Mouse (Mus musculus) stomach, embryonic 16.5 days (tissue): ENCODE measurements around the gene Sh3pxd2a. TPM values are rescaled to one million over a fixed set of nuclear protein-coding genes. Genes with fewer than 3 reads are reported as not detected.

ENCODE experiments used
- ATAC-seq: fragments of 200-750 bp; cut with Nextera tagmentation; 2 replicates; pipeline ENCODE4 v1.8.0; 2017; ENCODE audit warnings: moderate number of reproducible peaks, moderate TSS enrichment; ENCODE audit not compliant: insufficient read depth, low FRiP score
- H3K27ac ChIP-seq: fragments of 300-500 bp; sonication (generic); 2 replicates; pipeline ENCODE4 v1.5.1; 2014; ENCODE audit warnings: low read length
- H3K27me3 ChIP-seq: fragments of 300-500 bp; sonication (generic); 2 replicates; pipeline ENCODE4 v1.6.1; 2014; ENCODE audit warnings: low read length, control low read depth, mixed read lengths; ENCODE audit not compliant: control insufficient read depth, insufficient read depth
- H3K36me3 ChIP-seq: fragments of 300-500 bp; sonication (generic); 2 replicates; pipeline ENCODE4 v1.6.1; 2014; ENCODE audit warnings: low read length; ENCODE audit not compliant: control insufficient read depth, insufficient read depth
- H3K4me1 ChIP-seq: fragments of 300-500 bp; sonication (generic); 2 replicates; pipeline ENCODE4 v1.6.1; 2014; ENCODE audit warnings: low read length, control low read depth, mixed read lengths; ENCODE audit not compliant: control insufficient read depth, insufficient read depth
- H3K4me2 ChIP-seq: fragments of 300-500 bp; sonication (generic); 2 replicates; pipeline ENCODE4 v1.6.1; 2014; ENCODE audit warnings: low read depth, low read length, mixed read lengths
- H3K4me3 ChIP-seq: fragments of 300-500 bp; sonication (generic); replicated peaks from 2 replicates; pipeline ENCODE4 v1.5.1; 2014; ENCODE audit warnings: mild to moderate bottlenecking, low read length
- H3K9ac ChIP-seq: fragments of 300-500 bp; sonication (generic); 2 replicates; pipeline ENCODE4 v1.6.1; 2014; ENCODE audit warnings: low read length
- H3K9me3 ChIP-seq: fragments of 300-500 bp; sonication (generic); replicated peaks from 2 replicates; pipeline ENCODE4 v1.6.1; 2016; ENCODE audit warnings: low read length, control low read depth; ENCODE audit not compliant: control insufficient read depth
- WGBS: fragments of 180-500 bp; shearing (Covaris S2); extraction: QIAGEN DNeasy Blood & Tissue Kit; methylation state at CpG from one replicate; pipeline ENCODE4 v1.1.7; 2014; 5-methylcytosine and 5-hydroxymethylcytosine counted together
- polyA plus RNA-seq: library from polyadenylated mRNA; unstranded; fragments of >200 nt; fragmentation: Nextera tagmentation; extraction: Ambion mirVana; gene quantifications from 2 replicates; pipeline ENCODE4 v1.2.1, GENCODE M21; 2015

The Sh3pxd2a gene
- polyA plus RNA-seq, 1 experiment from 2014 or later = 6.6 TPM

- Histone ChIP-seq H3K4me2 (no peak overlapping the region), H3K4me3 (no peak overlapping the region), H3K9me3 (no peaks in the 10 kb centered on the region), H3K4me1 (peaks cover 13% of the 10 kb centered on the region), H3K9ac (peak overlapping the region; percentile 45; the same call in 1 of the 2 replicates), H3K27me3 (no peaks in the 10 kb centered on the region), H3K36me3 (no peaks in the 10 kb centered on the region), H3K27ac (peak overlapping the region; percentile 79)
- ATAC-seq = no peak
- WGBS = 27% methylated on average over 6 of the region's 6 CpGs
Measured at GRCm38 (mm10) chr19:47387395-47387794, 76.8 kb downstream of the Sh3pxd2a start.

GRCm38 (mm10) chr19:47385971-47386370 lies 78.2 kb downstream of the Sh3pxd2a start:
- Histone ChIP-seq H3K9me3 (no peaks in the 10 kb centered on the region), H3K4me2 (no peak overlapping the region), H3K36me3 (no peaks in the 10 kb centered on the region), H3K27me3 (no peaks in the 10 kb centered on the region), H3K9ac (no peak overlapping the region), H3K4me3 (no peak overlapping the region), H3K27ac (no peak overlapping the region; the same call in 1 of the 2 replicates), H3K4me1 (peaks cover 13% of the 10 kb centered on the region)
- 70% methylated on average over 10 of the region's 10 CpGs for WGBS
- no peak for ATAC-seq

GRCm38 (mm10) chr19:47384639-47385038 lies 79.6 kb downstream of the Sh3pxd2a start:
- no peak overlapping the region for H3K27ac ChIP-seq
- H3K27me3 ChIP-seq = no peaks in the 10 kb centered on the region
- H3K36me3 ChIP-seq = no peaks in the 10 kb centered on the region
- H3K4me3 ChIP-seq = no peak overlapping the region
- H3K9ac ChIP-seq = no peak overlapping the region
- peaks cover 13% of the 10 kb centered on the region for H3K4me1 ChIP-seq
- no peak for ATAC-seq
- no peak overlapping the region for H3K4me2 ChIP-seq
- H3K9me3 ChIP-seq = no peaks in the 10 kb centered on the region
- WGBS = 83% methylated on average over 3 of the region's 3 CpGs

GRCm38 (mm10) chr19:47384036-47384435 lies 80.2 kb downstream of the Sh3pxd2a start:
- ATAC-seq = no peak
- WGBS = 87% methylated on average over 12 of the region's 12 CpGs

GRCm38 (mm10) chr19:47382268-47382667 lies 81.9 kb downstream of the Sh3pxd2a start:
- no peak overlapping the region for H3K4me3 ChIP-seq
- ATAC-seq = no peak
- H3K4me1 ChIP-seq = peaks cover 4% of the 10 kb centered on the region; the same call in 1 of the 2 replicates
- H3K4me2 ChIP-seq = no peak overlapping the region
- H3K27ac ChIP-seq = no peak overlapping the region
- 73% methylated on average over 5 of the region's 5 CpGs for WGBS
- no peaks in the 10 kb centered on the region for H3K36me3 ChIP-seq
- no peaks in the 10 kb centered on the region for H3K27me3 ChIP-seq
- no peaks in the 10 kb centered on the region for H3K9me3 ChIP-seq
- no peak overlapping the region for H3K9ac ChIP-seq

More at GRCm38 (mm10) chr19:47384036-47384435, 80.2 kb downstream of the Sh3pxd2a start:
- Histone ChIP-seq H3K4me2 (no peak overlapping the region), H3K36me3 (no peaks in the 10 kb centered on the region), H3K4me3 (no peak overlapping the region), H3K27me3 (no peaks in the 10 kb centered on the region), H3K27ac (no peak overlapping the region), H3K4me1 (peaks cover 13% of the 10 kb centered on the region), H3K9ac (no peak overlapping the region), H3K9me3 (no peaks in the 10 kb centered on the region)

GRCm38 (mm10) chr19:47381011-47381410 lies 83.2 kb downstream of the Sh3pxd2a start:
- WGBS = 89% methylated on average over 15 of the region's 15 CpGs

GRCm38 (mm10) chr19:47379141-47379540 lies 85.1 kb downstream of the Sh3pxd2a start:
- Histone ChIP-seq H3K27me3 (no peaks in the 10 kb centered on the region), H3K9me3 (no peaks in the 10 kb centered on the region), H3K4me1 (no peaks in the 10 kb centered on the region; the same call in 1 of the 2 replicates), H3K4me3 (no peak overlapping the region), H3K9ac (0 out of 2 replicates have a peak overlapping the region, but pooled peaks have one; percentile 10), H3K4me2 (no peak overlapping the region), H3K36me3 (no peaks in the 10 kb centered on the region), H3K27ac (peak overlapping the region; percentile 40; the same call in 1 of the 2 replicates)
- peak; percentile 68; the same call in 1 of the 2 replicates for ATAC-seq
- WGBS = 68% methylated on average over 5 of the region's 5 CpGs

More at GRCm38 (mm10) chr19:47381011-47381410, 83.2 kb downstream of the Sh3pxd2a start:
- Histone ChIP-seq H3K4me3 (no peak overlapping the region), H3K27me3 (no peaks in the 10 kb centered on the region), H3K27ac (no peak overlapping the region), H3K36me3 (no peaks in the 10 kb centered on the region), H3K4me2 (no peak overlapping the region), H3K9ac (no peak overlapping the region), H3K9me3 (no peaks in the 10 kb centered on the region), H3K4me1 (no peaks in the 10 kb centered on the region; the same call in 1 of the 2 replicates)
- no peak for ATAC-seq

GRCm38 (mm10) chr19:47374916-47375573 lies 89.2 kb downstream of the Sh3pxd2a start:
- no peaks in the 10 kb centered on the region for H3K36me3 ChIP-seq
- no peak overlapping the region for H3K4me2 ChIP-seq
- no peaks in the 10 kb centered on the region for H3K27me3 ChIP-seq
- H3K27ac ChIP-seq = no peak overlapping the region
- no peaks in the 10 kb centered on the region for H3K9me3 ChIP-seq
- H3K4me3 ChIP-seq = no peak overlapping the region
- ATAC-seq = no peak
- WGBS = 87% methylated on average over 8 of the region's 8 CpGs
- H3K9ac ChIP-seq = no peak overlapping the region
- H3K4me1 ChIP-seq = no peaks in the 10 kb centered on the region; the same call in 1 of the 2 replicates

GRCm38 (mm10) chr19:47374440-47374839 lies 89.8 kb downstream of the Sh3pxd2a start:
- no peaks in the 10 kb centered on the region for H3K36me3 ChIP-seq
- ATAC-seq = peak; percentile 8; the same call in 1 of the 2 replicates
- 49% methylated on average over 4 of the region's 4 CpGs for WGBS

More at GRCm38 (mm10) chr19:47374440-47374839, 89.8 kb downstream of the Sh3pxd2a start:
- no peak overlapping the region for H3K27ac ChIP-seq
- H3K4me3 ChIP-seq = no peak overlapping the region
- H3K27me3 ChIP-seq = no peaks in the 10 kb centered on the region
- no peak overlapping the region for H3K9ac ChIP-seq
- H3K4me1 ChIP-seq = no peaks in the 10 kb centered on the region; the same call in 1 of the 2 replicates
- H3K9me3 ChIP-seq = no peaks in the 10 kb centered on the region
- no peak overlapping the region for H3K4me2 ChIP-seq
